Mouse (Mus musculus): ENCODE results near the gene Tvp23a. TPM values are rescaled to one million over a fixed set of nuclear protein-coding genes. Genes with fewer than 3 reads are reported as not detected.

Gene Tvp23a
- 48.6 and 49.3 TPM in 2 replicates for polyA plus RNA-seq (2014; fragmentation: Nextera tagmentation; extraction: Ambion mirVana)

DNA sequence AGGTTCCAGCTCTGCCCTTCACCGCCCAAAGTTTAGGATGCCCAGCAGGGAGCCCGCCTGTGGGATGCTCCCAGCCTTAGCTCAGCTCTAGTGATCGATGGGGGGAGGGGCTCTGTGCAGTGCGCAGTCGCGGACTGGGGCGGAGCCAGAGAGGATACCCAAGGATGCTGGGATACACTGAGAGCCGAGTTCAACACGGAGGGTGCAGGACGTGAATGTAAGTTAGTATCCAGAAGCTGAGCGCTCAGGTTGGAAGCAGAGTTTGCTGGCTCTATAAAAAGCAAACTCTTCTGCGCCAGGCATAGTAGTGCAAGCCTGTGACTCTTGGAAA lies at the start of gene Tvp23a:
Gene Tvp23a, minus strand, starts transcription at position 99 of the 331 bp plus-strand sequence.
- no peaks in the 10 kb centered on the region for H3K36me3 ChIP-seq (ENCODE audit: control insufficient read depth, insufficient read depth, low read length)
- peak within 1 kb of the TSS; percentile 59 for H3K4me3 ChIP-seq (ENCODE audit: low read depth, low read length)
- peak within 1 kb of the TSS; percentile 93 for H3K4me2 ChIP-seq (ENCODE audit: low read depth, low read length)
- H3K9me3 ChIP-seq (ENCODE audit: control insufficient read depth, low read length): no peaks in the 10 kb centered on the region
- no peaks in the 10 kb centered on the region for H3K27me3 ChIP-seq (ENCODE audit: control insufficient read depth, insufficient read depth, low read length)
- WGBS: 3% methylated on average over 12 of the region's 12 CpGs
- H3K27ac ChIP-seq (ENCODE audit: low read depth, low read length): peak within 1 kb of the TSS; percentile 82
- peak; percentile 99 for ATAC-seq (ENCODE audit: low read depth)
- H3K9ac ChIP-seq (replicated peaks; ENCODE audit: low read depth, low read length): peak within 1 kb of the TSS; percentile 70
- peaks cover 16% of the 10 kb centered on the region for H3K4me1 ChIP-seq (ENCODE audit: control insufficient read depth, insufficient read depth, low read length)

DNA sequence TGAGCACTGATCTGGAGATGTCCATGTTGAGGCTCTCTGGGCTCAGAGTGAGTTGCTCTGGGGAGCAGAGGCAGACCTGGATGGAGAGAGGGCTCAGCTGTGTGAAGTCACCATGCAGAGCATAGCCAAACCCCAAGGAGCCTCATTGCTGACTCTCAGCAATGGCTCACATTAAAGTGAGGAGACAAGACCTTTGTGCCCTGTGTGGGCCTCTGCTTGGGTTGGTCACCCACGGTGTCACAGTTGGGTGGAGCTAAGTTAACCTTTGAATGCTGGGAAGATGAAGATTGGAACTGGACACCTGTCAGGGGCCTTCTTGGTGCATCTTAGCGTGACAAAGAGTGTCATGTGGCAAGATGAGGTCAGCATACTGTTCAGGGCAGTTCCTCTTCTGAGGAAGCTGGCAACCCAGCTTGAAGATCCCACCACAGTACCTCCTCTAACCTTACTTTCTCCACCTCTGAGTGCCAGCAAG lies 48.7 kb upstream of the Tvp23a start:
- Histone ChIP-seq H3K4me1 (ENCODE audit: control insufficient read depth, insufficient read depth, low read length) (no peaks in the 10 kb centered on the region), H3K36me3 (ENCODE audit: control insufficient read depth, insufficient read depth, low read length) (no peaks in the 10 kb centered on the region), H3K9me3 (ENCODE audit: control insufficient read depth, low read length) (no peaks in the 10 kb centered on the region), H3K27me3 (ENCODE audit: control insufficient read depth, insufficient read depth, low read length) (no peaks in the 10 kb centered on the region), H3K27ac (ENCODE audit: low read depth, low read length) (no peak overlapping the region), H3K4me3 (ENCODE audit: low read depth, low read length) (no peak overlapping the region), H3K9ac (replicated peaks; ENCODE audit: low read depth, low read length) (no peak overlapping the region), H3K4me2 (ENCODE audit: low read depth, low read length) (no peak overlapping the region)
- 65% methylated on average over 2 of the region's 2 CpGs for WGBS
- ATAC-seq (ENCODE audit: low read depth): no peak

DNA sequence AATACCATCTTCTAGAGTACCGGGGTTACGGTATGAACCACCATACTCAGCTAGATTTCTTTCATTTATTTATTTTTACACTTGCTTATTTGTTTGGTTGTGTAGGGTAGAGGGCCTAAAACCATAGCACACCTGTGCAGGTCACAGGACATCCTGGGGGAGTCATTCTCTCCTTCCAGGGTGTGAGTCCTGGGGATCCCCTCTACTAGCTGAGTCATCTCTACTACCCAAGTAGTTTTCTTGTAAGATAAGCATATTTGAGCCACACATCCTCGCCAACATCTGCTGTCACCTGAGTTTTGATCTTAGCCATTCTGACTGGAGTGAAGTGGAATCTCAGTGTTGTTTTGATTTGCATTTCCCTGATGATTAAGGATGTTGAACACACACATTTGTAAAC lies 45.4 kb upstream of the Tvp23a start:
- H3K4me2 ChIP-seq (ENCODE audit: low read depth, low read length): no peak overlapping the region
- ATAC-seq (ENCODE audit: low read depth): no peak
- 86% methylated on average over 3 of the region's 3 CpGs for WGBS
- H3K36me3 ChIP-seq (ENCODE audit: control insufficient read depth, insufficient read depth, low read length): no peaks in the 10 kb centered on the region
- H3K27ac ChIP-seq (ENCODE audit: low read depth, low read length): no peak overlapping the region
- no peaks in the 10 kb centered on the region for H3K4me1 ChIP-seq (ENCODE audit: control insufficient read depth, insufficient read depth, low read length)
- H3K27me3 ChIP-seq (ENCODE audit: control insufficient read depth, insufficient read depth, low read length): no peaks in the 10 kb centered on the region
- no peak overlapping the region for H3K9ac ChIP-seq (replicated peaks; ENCODE audit: low read depth, low read length)
- H3K4me3 ChIP-seq (ENCODE audit: low read depth, low read length): no peak overlapping the region
- no peaks in the 10 kb centered on the region for H3K9me3 ChIP-seq (ENCODE audit: control insufficient read depth, low read length)

GRCm38 (mm10) chr16:10491716-10492115 lies 44.6 kb upstream of the Tvp23a start:
- WGBS: 79% methylated on average over 4 of the region's 4 CpGs
- no peak overlapping the region for H3K4me3 ChIP-seq (ENCODE audit: low read depth, low read length)
- H3K9ac ChIP-seq (replicated peaks; ENCODE audit: low read depth, low read length): no peak overlapping the region
- no peaks in the 10 kb centered on the region for H3K9me3 ChIP-seq (ENCODE audit: control insufficient read depth, low read length)
- no peaks in the 10 kb centered on the region for H3K4me1 ChIP-seq (ENCODE audit: control insufficient read depth, insufficient read depth, low read length)
- H3K27me3 ChIP-seq (ENCODE audit: control insufficient read depth, insufficient read depth, low read length): no peaks in the 10 kb centered on the region
- H3K36me3 ChIP-seq (ENCODE audit: control insufficient read depth, insufficient read depth, low read length): no peaks in the 10 kb centered on the region
- no peak overlapping the region for H3K27ac ChIP-seq (ENCODE audit: low read depth, low read length)
- no peak for ATAC-seq (ENCODE audit: low read depth)
- H3K4me2 ChIP-seq (ENCODE audit: low read depth, low read length): no peak overlapping the region

GRCm38 (mm10) chr16:10490503-10491150 lies 43.5 kb upstream of the Tvp23a start:
- H3K27me3 ChIP-seq (ENCODE audit: control insufficient read depth, insufficient read depth, low read length): no peaks in the 10 kb centered on the region
- WGBS: 89% methylated on average over 18 of the region's 18 CpGs
- no peak for ATAC-seq (ENCODE audit: low read depth)
- no peak overlapping the region for H3K4me3 ChIP-seq (ENCODE audit: low read depth, low read length)
- H3K27ac ChIP-seq (ENCODE audit: low read depth, low read length): no peak overlapping the region
- H3K4me2 ChIP-seq (ENCODE audit: low read depth, low read length): no peak overlapping the region
- no peak overlapping the region for H3K9ac ChIP-seq (replicated peaks; ENCODE audit: low read depth, low read length)
- H3K4me1 ChIP-seq (ENCODE audit: control insufficient read depth, insufficient read depth, low read length): no peaks in the 10 kb centered on the region
- no peaks in the 10 kb centered on the region for H3K9me3 ChIP-seq (ENCODE audit: control insufficient read depth, low read length)
- no peaks in the 10 kb centered on the region for H3K36me3 ChIP-seq (ENCODE audit: control insufficient read depth, insufficient read depth, low read length)

DNA sequence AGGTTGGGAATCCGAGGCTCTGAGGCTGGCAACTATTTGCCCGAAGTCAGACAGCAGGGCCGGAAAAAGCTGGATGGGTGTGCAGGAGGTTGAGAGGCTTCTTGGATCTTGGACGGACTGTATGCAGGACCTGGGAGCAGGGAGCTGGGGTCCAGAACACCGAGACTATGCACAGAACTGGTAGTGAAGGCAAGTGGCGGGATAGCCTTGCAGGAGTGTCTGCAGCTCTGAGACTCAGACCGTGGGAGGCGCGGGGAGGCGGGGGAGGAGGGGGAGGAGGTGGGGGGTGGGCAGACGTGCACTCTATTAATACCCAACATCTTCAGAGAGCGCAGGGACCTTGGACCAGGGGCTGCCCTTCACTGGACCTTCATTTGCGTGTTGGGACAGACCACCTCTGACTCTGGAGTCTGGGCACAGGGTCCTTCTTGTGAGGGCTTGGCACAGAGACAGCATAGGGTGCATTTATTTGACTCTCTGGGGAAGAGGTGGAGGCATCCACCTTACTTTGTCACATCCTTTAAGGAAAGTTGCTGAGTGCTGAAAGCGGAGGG lies 42.8 kb upstream of the Tvp23a start:
- WGBS: 24% methylated on average over 10 of the region's 14 CpGs
- H3K4me3 ChIP-seq (ENCODE audit: low read depth, low read length): no peak overlapping the region
- no peaks in the 10 kb centered on the region for H3K36me3 ChIP-seq (ENCODE audit: control insufficient read depth, insufficient read depth, low read length)
- H3K27ac ChIP-seq (ENCODE audit: low read depth, low read length): no peak overlapping the region
- no peak for ATAC-seq (ENCODE audit: low read depth)
- H3K27me3 ChIP-seq (ENCODE audit: control insufficient read depth, insufficient read depth, low read length): no peaks in the 10 kb centered on the region
- no peaks in the 10 kb centered on the region for H3K9me3 ChIP-seq (ENCODE audit: control insufficient read depth, low read length)
- no peak overlapping the region; the same call in 1 of the 2 replicates for H3K9ac ChIP-seq (replicated peaks; ENCODE audit: low read depth, low read length)
- no peaks in the 10 kb centered on the region for H3K4me1 ChIP-seq (ENCODE audit: control insufficient read depth, insufficient read depth, low read length)
- H3K4me2 ChIP-seq (ENCODE audit: low read depth, low read length): 0 out of 2 replicates have a peak overlapping the region, but pooled peaks have one; percentile 0

- Histone ChIP-seq H3K4me1 (ENCODE audit: control insufficient read depth, insufficient read depth, low read length) (no peaks in the 10 kb centered on the region), H3K9me3 (ENCODE audit: control insufficient read depth, low read length) (no peaks in the 10 kb centered on the region), H3K27ac (ENCODE audit: low read depth, low read length) (no peak overlapping the region), H3K9ac (replicated peaks; ENCODE audit: low read depth, low read length) (no peak overlapping the region; the same call in 1 of the 2 replicates), H3K4me2 (ENCODE audit: low read depth, low read length) (0 out of 2 replicates have a peak overlapping the region, but pooled peaks have one; percentile 0), H3K4me3 (ENCODE audit: low read depth, low read length) (no peak overlapping the region), H3K27me3 (ENCODE audit: control insufficient read depth, insufficient read depth, low read length) (no peaks in the 10 kb centered on the region), H3K36me3 (ENCODE audit: control insufficient read depth, insufficient read depth, low read length) (no peaks in the 10 kb centered on the region)
- ATAC-seq (ENCODE audit: low read depth): no peak
- WGBS: 9% methylated on average over 9 of the region's 9 CpGs
Observed at GRCm38 (mm10) chr16:10489483-10489882, 42.3 kb upstream of the Tvp23a start.

GRCm38 (mm10) chr16:10488769-10489481 lies 41.8 kb upstream of the Tvp23a start:
- no peak for ATAC-seq (ENCODE audit: low read depth)
- WGBS: 86% methylated on average over 7 of the region's 7 CpGs
- H3K9me3 ChIP-seq (ENCODE audit: control insufficient read depth, low read length): no peaks in the 10 kb centered on the region

GRCm38 (mm10) chr16:10487895-10488493 lies 40.8 kb upstream of the Tvp23a start:
- no peak overlapping the region for H3K4me3 ChIP-seq (ENCODE audit: low read depth, low read length)
- no peaks in the 10 kb centered on the region for H3K27me3 ChIP-seq (ENCODE audit: control insufficient read depth, insufficient read depth, low read length)
- no peaks in the 10 kb centered on the region for H3K36me3 ChIP-seq (ENCODE audit: control insufficient read depth, insufficient read depth, low read length)
- no peak overlapping the region for H3K9ac ChIP-seq (replicated peaks; ENCODE audit: low read depth, low read length)
- no peak overlapping the region for H3K27ac ChIP-seq (ENCODE audit: low read depth, low read length)
- no peaks in the 10 kb centered on the region for H3K4me1 ChIP-seq (ENCODE audit: control insufficient read depth, insufficient read depth, low read length)
- no peak overlapping the region for H3K4me2 ChIP-seq (ENCODE audit: low read depth, low read length)
- no peaks in the 10 kb centered on the region for H3K9me3 ChIP-seq (ENCODE audit: control insufficient read depth, low read length)
- no peak for ATAC-seq (ENCODE audit: low read depth)
- 92% methylated on average over 8 of the region's 8 CpGs for WGBS

More at GRCm38 (mm10) chr16:10488769-10489481, 41.8 kb upstream of the Tvp23a start:
- Histone ChIP-seq H3K27ac (ENCODE audit: low read depth, low read length) (no peak overlapping the region), H3K36me3 (ENCODE audit: control insufficient read depth, insufficient read depth, low read length) (no peaks in the 10 kb centered on the region), H3K4me3 (ENCODE audit: low read depth, low read length) (no peak overlapping the region), H3K4me2 (ENCODE audit: low read depth, low read length) (no peak overlapping the region), H3K4me1 (ENCODE audit: control insufficient read depth, insufficient read depth, low read length) (no peaks in the 10 kb centered on the region), H3K9ac (replicated peaks; ENCODE audit: low read depth, low read length) (no peak overlapping the region), H3K27me3 (ENCODE audit: control insufficient read depth, insufficient read depth, low read length) (no peaks in the 10 kb centered on the region)
